24 mouse cellular contexts compared by ENCODE assay signal in the genomic region with DNA sequence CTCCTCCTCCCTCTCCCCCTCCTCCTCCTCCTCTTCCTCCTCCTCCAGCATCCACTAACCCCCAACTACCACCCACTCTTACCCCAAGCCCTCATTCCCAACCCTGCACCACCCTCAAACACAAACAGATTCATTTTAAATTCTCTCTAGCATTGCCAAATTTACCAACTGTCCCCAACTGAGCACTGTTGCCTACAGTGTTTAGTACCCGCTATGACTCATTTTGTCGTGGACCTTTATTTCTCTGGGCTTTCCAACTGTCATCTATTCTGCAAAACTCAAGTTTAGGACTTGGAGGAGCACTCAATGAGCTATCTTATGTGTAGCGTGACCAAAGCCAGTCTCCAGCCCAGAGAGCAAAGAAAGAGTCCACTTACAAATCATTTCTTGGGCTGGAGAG.
"Had no signal": no experiment of that assay in that cellular context is flagged by ENCODE, and none has a peak within 500 bp of the region (broad histone marks: within the 10 kb centered on the region; RNA-seq: fewer than 3 reads in every experiment).

No protein-coding gene starts in this region.

- H3K27ac ChIP-seq: heart, embryonic 10.5 days; hindbrain, embryonic 13.5 days; intestine, embryonic 15.5 days; kidney, embryonic 15.5 days; kidney, postnatal 0 days; limb, embryonic 13.5 days; limb, embryonic 15.5 days; liver, embryonic 12.5 days; liver, embryonic 14.5 days had no signal

- H3K27me3 ChIP-seq: heart, embryonic 12.5 days; hindbrain, embryonic 13.5 days; intestine, embryonic 15.5 days; kidney, embryonic 15.5 days; limb, embryonic 13.5 days; limb, embryonic 15.5 days; liver, embryonic 12.5 days had no signal

- H3K4me1 ChIP-seq: heart, embryonic 10.5 days; hindbrain, embryonic 13.5 days; intestine, embryonic 15.5 days; kidney, embryonic 15.5 days; limb, embryonic 13.5 days; limb, embryonic 15.5 days; liver, embryonic 12.5 days had no signal

- ATAC-seq: hindbrain, embryonic 16.5 days; inflammation-experienced regulatory T-cells, adult 6 months; intestine, embryonic 15.5 days; intestine, postnatal 0 days; liver, embryonic 12.5 days had no signal

- H3K4me3 ChIP-seq: heart, embryonic 10.5 days; heart, embryonic 12.5 days; hindbrain, embryonic 13.5 days; intestine, embryonic 15.5 days; kidney, embryonic 15.5 days; limb, embryonic 13.5 days; limb, embryonic 15.5 days; liver, embryonic 12.5 days had no signal

- H3K9me3 ChIP-seq: limb, embryonic 15.5 days had no signal

- DNase-seq: gastrocnemius, postnatal 14 days; gastrocnemius, postnatal 36 days; heart, adult 18-20 months; heart, postnatal 10 days; kidney, adult 18-20 months; kidney, adult 8-10 months; kidney, postnatal 14 days; kidney, postnatal 36 days; layer of hippocampus, adult 9-11 months; layer of hippocampus, postnatal 36 days; left cerebral cortex, postnatal 4 days had no signal

- H3K9ac ChIP-seq: heart, embryonic 12.5 days; hindbrain, embryonic 13.5 days; intestine, embryonic 15.5 days; kidney, embryonic 15.5 days; limb, embryonic 13.5 days; limb, embryonic 15.5 days; liver, embryonic 12.5 days; liver, embryonic 14.5 days had no signal

- H3K4me2 ChIP-seq: heart, embryonic 12.5 days; hindbrain, embryonic 13.5 days; intestine, embryonic 15.5 days; kidney, embryonic 15.5 days; limb, embryonic 13.5 days; limb, embryonic 15.5 days; liver, embryonic 12.5 days had no signal
